Mouse (Mus musculus) mouse embryonic stem cell (cell line): ENCODE results near the gene Luc7l.

ENCODE experiments used
- in situ Hi-C, 2 experiments: fragments of 300-500 bp; cut with MboI; formaldehyde crosslinking; loops; 1 replicate in 1 of 2; 3 replicates in 1 of 2; pipeline ENCODE4 v1.14.3; 2019 to 2020; ENCODE audit warnings: low sequenced_read_pairs in 2 of 2, low pct_unique_long_range_greater_than_20kb in 1 of 2, mixed read lengths in 1 of 2; ENCODE audit not compliant: unreplicated experiment in 1 of 2

Luc7l gene

DNA sequence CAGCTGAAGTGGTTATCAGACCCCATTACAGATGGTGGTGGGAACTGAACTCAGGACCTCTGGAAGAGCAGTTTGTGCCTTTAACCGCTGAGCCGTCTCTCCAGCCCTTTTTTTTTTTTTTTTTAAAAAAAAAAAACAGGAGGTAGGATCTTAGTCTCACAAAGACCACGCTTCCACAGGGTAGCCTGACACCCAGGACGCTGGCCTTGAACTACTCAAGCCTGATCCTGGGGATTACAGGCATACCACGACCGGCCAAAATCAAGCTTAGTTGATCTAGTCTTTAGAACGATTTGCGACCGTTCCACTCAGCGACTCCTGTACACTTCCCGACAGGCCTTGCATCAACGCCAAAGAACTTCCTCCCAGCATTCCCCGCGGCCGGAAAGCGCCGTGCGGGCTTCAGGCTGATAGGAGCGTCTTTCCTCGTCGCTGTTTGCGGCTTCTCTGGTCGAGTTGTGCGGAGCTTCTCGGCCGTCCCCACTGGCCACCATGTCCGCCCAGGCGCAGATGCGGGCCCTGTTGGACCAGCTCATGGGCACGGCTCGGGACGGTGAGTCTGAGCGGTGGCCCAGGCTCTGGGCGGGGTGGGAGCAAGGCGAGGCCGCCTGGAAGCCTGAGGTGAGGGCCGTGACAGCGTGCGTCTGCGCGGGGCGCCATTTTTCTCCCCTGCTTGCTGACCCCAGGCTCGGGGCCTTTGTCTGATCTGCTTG is at the start of gene Luc7l:
Gene Luc7l, plus strand, starts transcription at position 358 of the 713 bp plus-strand sequence.
- in situ Hi-C loops: no loop called here

DNA sequence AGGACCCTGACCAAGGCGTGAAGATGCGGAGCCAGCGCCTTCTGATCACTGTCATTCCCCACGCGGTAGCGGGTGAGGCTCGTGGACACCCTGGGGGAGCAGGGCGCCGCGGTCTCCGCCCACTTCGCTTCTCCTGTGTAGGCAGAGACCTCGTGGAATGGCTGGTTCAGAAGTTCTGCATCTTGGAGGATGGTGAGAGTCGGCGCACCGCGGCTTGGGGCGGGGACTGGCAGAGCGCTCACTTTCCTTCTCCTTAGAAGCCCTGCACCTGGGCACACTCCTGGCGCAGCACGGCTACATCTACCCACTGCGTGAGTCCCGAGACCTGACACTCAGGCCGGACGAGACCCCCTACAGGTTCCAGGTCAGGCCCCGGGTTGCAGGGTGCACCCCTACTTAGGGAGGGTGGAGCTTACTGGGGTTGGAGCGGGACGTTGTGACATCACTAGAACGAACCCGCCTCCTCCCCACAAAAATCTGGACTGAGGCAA is 49.3 kb upstream of the Luc7l start:
- in situ Hi-C loops: no loop called here

DNA sequence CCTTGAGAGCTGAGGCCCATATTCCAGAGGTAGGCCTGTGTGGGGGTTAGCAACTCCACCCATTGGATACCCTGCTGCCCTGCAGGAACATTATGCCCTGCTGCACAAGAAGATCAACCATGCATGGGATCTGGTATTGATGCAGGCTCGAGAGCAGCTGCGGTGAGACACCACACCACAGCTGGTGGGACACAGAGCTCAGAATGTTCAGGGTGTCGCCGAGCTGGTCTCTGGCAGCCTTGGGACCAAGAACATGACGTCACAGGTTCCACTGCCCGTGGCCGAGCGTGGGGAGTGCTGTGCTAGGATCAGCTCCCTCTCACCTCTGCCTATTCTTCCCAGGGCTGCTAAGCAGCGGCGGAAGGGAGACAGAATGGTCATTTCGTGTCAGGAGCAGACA is 47.9 kb upstream of the Luc7l start:
- in situ Hi-C loops: no loop called here

DNA sequence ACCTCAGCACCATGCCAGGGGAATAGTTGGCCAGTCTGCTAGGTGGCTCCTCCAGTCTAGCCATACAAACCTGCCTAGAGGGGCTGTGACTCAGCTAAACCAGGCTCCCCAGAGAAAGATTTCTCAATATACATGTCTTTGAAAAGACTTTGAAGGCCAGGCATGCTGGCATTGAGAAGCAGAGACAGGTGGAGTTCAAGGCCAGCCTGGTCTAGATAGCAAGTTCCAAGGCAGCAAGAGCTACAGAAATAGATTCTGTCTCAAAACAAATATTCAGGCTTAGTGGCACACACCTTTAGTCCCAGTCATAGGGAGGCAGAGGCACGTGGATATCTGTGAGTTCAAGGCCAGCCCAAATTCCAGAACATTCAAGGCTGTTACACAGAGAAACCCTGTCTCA is 46.3 kb upstream of the Luc7l start:
- in situ Hi-C loops: no loop called here

DNA sequence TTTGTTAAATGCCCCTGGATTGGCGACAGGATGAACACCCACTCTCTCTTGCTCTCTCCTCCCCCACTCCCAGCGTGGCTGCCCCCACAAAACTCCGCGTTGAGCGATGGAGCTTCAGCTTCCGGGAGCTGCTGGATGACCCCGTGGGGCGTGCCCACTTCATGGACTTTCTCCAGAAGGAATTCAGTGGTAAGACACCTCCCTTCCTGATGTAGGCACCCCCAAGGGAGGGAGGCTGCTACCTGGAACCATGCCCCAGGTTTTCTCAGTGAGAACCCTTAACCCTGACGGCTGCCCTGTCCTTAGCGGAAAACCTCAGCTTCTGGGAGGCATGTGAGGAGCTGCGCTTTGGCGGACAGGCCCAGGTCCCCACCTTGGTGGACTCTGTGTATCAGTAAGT is 45.0 kb upstream of the Luc7l start, which contains the start of gene Arhgdig:
Gene Arhgdig, minus strand, starts transcription at position 101 of the 400 bp plus-strand sequence.
- in situ Hi-C loops: no loop called here

DNA sequence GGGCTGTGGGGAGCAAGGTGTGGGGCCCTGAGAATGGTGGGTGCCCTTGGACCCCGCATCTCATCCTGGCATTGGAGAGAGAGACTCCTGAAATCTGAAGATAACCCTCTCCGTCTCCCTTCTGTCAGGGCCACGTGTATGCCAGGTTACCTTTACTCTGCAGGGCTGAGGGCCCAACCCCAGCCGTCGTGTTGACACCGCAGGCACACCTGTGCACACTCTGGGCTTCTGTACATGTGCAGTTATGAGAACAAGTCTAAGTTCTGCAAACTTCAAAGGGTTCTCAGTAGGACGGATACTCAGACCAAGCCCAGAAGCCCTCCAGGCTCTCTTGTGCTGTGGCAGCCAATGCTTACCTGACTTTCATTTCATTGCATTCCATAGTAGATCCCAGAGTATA is 40.5 kb upstream of the Luc7l start:
- in situ Hi-C loops: no loop called here

DNA sequence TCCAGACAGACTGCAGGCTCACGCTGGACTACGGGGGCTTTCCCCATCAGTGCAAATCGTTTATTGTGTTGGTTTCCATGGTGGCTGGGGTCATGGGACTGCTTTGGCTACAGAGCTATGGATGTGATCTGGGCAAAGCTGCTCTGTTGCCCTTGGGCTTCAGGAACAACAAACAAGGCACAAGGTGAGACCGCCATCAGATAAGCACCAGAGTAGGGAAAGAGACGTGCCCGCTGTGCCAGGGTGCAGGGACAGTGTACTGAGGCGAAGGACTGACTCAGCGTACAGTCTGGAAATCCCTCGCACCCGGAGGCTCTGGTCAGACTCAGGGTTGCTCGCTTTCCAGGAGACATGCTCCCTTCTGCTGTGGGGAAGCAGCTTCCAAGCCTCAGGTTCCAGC is 40.0 kb upstream of the Luc7l start:
- in situ Hi-C loops: no loop called here

DNA sequence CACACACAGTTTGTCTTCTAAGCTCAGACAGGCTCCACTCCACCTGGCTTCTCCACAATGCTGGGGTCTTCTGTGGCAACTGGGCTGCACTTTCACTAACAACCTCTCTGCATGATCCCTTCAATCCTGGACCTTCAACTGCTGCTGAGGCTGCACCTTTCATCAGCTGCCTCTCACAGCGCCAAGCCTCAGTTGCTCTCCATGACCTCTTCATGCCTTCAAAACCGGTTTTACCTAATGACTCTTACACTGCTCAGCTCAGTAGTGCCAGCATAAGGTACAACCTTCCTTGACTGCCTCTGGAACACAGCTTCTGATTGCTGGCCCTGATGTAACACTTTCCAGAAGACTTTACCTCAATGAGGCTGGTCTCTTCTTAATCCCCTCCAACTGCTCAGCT is 31.2 kb upstream of the Luc7l start:
- in situ Hi-C loops: no loop called here

DNA sequence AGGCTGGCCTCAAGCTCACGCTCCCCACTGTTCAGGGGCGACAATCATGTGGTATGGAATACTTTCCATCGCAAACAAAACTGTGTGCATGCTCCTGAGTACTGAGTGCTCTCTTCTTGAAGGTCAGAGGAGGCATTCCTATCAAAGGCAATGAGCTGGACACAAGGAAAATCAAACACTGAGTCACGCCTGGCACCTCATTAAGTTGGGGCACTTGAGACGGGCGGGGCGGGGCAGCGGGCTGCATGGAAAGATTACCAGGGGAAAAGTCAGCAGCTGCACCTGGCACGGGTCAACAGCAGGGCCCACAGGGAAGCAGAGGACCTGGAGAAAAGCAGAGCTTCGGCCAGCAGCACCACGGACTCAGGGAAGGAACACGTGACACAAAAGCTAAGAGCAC is 27.5 kb upstream of the Luc7l start:
- in situ Hi-C loops: no loop called here

DNA sequence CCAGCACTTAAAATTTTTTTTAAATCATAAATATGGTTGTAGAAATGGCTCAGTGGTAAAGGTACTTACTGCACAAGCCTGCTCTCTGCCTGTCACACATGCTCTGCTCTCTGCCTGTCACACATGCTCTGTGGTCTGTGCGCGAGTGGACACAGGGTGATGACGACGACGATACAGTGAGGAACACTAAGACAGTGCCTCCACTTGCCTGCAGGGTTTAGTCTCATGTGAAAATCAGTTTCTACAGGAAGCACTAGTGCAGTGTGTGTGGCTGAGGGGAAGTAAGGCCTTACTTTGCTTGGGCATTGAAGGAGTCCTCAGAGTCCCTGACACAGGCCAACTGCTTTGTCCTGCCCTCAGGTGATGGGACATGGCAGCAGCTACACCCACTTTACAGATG is 22.9 kb upstream of the Luc7l start:
- in situ Hi-C loops: no loop called here

DNA sequence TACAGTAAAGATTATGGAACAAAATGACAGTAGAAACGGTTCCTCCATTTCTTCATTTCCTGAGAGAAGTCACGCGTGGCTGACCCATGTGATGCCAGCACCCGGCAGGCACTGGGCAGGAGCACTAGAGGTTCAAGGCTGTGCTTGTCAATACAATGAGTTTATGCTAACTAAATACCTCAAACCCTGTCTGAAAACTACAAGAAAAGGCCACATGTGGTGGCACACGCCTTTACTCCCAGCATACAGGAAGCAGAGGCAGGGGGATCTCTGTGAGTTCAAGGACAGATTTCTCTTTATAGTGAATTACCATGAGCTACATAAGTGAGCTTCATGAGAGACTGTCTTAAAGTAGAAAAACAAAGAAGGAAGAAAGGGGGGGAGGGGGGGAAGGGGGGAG is 21.5 kb upstream of the Luc7l start:
- in situ Hi-C loops: no loop called here

DNA sequence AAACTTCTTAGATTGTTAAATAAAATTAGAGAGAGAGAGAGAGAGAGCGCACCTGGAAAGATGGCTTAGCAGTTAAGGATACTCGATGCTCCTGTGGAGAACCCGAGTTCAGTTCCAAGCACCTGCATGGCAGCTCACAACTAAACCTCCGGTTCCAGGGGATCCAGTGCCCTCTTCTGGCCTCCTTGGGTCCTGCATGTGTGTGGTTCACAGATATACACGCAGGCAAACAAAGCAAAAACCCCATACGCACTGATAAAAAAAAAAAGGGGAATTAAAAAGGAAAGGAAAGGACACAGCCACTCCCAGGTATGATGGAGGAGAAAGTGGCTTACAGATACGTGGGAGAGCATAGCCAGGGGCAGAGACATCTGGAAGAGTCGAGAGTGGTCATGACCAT is 19.8 kb upstream of the Luc7l start:
- in situ Hi-C loops: no loop called here

DNA sequence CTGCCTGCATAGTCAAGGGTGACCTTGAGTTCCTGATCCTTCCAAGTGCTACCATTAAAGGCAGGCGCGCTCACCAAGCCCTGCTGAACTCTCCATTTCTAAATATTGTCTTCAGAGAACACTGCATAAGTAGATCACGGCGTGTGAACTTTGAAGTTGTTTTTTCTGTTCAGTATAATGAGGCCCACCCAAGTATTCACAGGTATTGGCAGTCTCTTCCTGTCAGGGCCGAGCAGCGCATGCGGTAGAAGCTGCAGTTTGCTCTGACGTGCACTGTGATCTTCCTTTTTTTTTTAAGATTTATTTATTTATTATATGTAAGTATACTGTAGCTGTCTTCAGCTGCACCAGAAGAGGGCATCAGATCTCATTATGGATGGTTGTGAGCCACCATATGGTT is 18.3 kb upstream of the Luc7l start:
- in situ Hi-C loops: no loop called here

DNA sequence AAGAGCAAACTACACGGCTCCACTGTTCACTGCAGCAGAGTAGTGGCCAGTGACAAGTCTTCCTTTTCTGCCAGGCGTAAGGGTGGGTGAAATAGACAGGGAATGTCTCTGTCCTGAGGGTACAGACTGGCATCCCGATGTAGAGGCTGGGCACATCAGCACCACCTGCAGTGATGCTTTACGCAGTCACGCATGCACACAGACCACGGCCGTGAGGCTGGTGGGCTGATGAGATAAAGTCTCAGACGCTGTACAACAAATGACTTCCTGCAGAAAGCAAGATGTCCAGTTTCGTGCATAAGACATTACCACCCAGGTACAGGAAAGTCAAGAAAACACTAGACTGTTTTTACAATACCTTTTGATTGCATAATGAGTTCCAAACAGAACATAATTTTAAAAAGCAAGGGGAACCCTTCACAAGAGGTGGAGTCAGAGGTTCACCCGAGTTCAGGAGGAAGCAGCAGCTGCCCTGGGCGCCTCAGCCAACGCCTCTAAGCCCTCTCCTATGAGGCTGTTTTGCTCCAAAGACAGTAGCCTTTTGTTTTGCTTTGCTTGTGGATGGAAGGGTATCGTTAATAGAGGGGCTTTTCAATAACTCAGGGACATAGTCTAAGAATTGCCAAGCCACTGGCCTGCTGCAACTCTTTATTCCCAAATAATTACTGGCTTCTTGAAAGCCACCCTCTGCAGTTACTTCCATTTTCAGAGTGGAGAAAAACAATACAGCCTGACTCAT is 17.4 kb upstream of the Luc7l start:
- in situ Hi-C loops: no loop called here

DNA sequence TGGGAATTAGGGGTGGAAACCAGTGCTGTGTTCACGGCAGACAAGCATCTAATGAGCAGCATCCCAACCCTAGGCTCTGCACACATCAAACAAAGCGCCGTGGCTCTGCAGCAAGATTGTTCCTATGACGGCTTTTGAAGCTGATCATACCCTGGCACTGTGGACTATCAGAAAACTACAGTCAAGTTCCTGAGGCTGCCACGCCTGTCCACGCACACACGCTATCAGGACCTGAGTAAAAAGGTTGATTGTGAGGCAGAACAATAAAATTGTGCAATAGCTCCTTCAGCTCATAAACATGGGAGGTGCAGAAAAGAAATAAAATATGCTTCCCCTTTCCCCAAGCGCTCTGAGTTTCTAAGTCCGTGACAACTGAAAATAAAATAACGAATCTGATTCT is 15.0 kb upstream of the Luc7l start:
- in situ Hi-C loops: no loop called here

DNA sequence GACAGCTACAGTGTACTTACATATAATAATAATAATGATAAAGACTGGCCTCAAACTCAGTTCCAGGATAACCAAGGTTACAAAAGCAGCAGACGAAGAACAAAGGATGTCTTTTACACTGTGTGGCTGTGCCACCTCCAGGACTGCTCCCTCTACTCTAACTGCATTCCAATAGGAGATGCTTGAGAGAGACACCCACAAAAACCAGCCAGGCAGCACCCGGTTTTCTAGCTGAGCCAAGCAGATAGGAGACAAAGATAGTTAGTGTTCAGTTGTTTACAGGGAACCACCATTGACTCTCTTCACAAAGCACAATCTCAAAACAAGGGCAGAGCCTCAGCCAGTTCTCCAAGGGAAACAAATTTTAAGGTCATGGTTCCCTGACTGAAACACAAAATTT is 13.1 kb upstream of the Luc7l start:
- in situ Hi-C loops: no loop called here

DNA sequence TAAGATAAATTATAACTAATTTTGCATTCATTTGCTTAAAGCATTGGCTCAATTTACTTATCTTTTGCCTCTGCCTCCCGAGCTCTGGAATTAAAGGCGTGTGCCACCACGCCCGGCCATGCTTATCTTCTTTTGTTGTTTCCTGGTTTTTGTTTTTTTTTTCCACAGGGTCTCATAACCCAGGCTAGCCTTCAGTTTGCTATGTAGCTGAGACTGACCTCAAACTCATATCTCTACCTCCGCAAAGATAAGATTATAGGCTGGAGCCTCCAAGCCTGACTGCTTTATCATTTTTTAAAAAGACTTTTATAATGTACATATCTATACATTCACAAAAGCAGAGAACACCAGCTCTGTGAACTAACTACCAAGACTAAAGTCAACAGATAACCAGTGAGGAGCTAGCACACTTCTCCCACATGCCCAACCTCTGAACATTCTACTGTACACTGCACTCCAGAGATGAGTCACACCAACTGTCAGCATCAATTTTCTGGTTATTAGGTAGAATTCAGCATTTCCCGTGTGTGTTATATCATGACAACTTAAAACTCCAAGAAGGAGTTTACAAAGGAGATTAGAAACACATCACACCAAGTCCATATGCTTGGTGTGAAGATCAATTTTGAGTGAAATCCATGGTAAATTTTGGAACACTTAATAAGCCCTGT is 12.4 kb upstream of the Luc7l start:
- in situ Hi-C loops: no loop called here

DNA sequence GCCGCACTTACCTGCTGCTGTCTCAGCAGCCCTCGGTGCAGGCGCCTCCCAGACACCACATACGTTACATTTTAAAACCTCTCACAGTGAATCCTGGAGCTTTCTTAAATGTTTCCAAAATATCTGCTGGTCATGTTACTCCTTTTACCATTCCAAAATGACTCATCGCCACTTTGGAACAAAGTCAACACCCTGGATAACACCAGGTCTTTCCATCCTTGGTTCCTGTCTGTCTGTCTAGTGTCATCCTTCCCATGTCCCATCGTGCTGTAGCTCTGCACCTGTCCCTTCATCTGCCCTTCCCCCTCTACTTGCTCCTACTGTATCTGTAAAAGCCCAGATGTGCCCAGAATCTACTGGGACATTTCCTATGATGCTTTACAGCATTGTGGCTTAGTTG is 11.7 kb upstream of the Luc7l start:
- in situ Hi-C loops: no loop called here

DNA sequence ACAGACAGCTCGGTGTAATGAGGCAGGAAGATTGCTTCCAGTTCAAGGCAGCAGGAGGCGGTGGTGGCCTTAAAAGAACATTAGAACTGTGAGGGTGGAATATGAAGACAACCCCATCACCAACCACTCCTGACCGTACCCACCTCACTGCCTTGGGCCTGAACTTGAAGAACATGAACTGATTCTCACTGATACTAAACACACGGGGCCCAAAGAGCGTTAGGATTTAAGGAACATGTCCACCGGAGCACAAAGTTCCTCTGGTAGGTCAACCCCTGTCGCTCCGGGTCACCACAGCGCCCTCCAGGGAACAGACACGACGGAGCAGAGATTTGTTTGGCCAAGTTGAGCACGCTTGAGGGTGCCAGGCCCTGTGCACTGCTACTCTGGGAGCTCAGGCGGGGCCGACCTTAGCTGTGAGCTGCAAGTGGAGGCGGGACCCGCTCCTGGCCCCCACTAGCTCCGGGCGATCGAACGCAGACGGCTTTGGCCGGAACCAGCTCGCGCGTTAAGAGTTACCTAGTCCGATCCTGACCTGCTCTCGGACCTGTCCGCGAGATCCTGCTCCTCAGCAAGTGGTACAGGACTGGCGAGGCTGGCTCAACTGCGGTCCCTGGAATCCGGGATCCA is 9.1 kb upstream of the Luc7l start:
- in situ Hi-C loops: no loop called here
